Mouse (Mus musculus): ENCODE data around the gene Adgrl3. TPM values are rescaled to one million over a fixed set of nuclear protein-coding genes. Genes with fewer than 3 reads are reported as not detected.

Adgrl3 gene
- polyA plus RNA-seq, 1 experiment: 0.36 TPM

DNA sequence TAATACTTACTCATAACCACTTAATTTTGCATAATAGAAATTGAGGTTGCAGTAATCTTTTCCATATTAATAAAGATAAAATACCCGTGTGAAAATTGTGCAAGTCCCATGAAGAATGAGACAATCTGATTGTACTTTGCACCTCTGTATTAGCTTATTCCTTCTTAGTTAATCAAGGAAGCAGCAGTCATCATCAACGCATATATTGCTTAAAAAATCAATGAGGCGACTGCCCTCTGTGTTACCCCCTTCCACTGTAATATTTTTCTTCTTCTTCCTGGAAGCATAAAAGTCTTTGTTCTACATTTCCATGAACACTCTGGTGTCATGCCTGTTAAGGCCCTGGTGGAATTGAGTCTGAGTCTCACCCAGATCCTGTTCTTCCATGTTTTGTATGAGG, 416.4 kb downstream of the Adgrl3 start:
- H3K27ac ChIP-seq (ENCODE audit: insufficient read depth, low read length): no peak overlapping the region
- H3K9me3 ChIP-seq (replicated peaks; ENCODE audit: control insufficient read depth, insufficient read depth, low read length, poor library complexity, severe bottlenecking): no peaks in the 10 kb centered on the region
- no peak overlapping the region for H3K9ac ChIP-seq (ENCODE audit: low read depth, poor library complexity, severe bottlenecking)
- TF ChIP-seq EP300 (IDR thresholded peaks at IDR 0.05; ENCODE audit: insufficient read depth, low read depth, low read length) (no peak), POLR2A (IDR thresholded peaks at IDR 0.05; ENCODE audit: insufficient read depth, low read length) (no peak), CTCF (IDR thresholded peaks at IDR 0.05; ENCODE audit: low read depth, low read length) (no peak)
- H3K36me3 ChIP-seq (ENCODE audit: control insufficient read depth, insufficient read depth, low read length, poor library complexity, severe bottlenecking): no peaks in the 10 kb centered on the region
- H3K27me3 ChIP-seq (ENCODE audit: control insufficient read depth, insufficient read depth, low read length, poor library complexity, severe bottlenecking): no peaks in the 10 kb centered on the region
- no peak overlapping the region for H3K4me3 ChIP-seq (ENCODE audit: low read depth, low read length)
- H3K4me1 ChIP-seq (ENCODE audit: control insufficient read depth, insufficient read depth, low read length): no peaks in the 10 kb centered on the region

DNA sequence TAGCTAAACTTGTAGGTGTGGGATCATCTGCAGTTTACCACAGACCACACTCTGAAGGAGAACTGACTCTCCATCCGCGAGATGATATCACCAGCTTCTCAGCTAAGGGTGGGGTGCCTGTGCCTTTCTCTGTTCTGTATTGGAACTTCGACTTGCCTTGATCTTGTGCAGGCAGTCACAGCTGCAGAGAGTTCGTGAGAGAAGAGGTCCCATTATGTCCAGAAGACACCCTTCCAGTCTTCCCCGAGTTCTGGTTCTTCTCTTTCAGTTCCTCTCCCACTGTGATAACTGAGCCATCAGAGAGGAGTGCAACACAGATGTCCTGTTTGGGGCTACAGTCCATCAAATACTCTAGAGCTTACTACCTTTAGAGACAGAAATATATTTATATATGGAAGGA, 422.2 kb downstream of the Adgrl3 start:
- Histone ChIP-seq H3K36me3 (ENCODE audit: control insufficient read depth, insufficient read depth, low read length, poor library complexity, severe bottlenecking) (no peaks in the 10 kb centered on the region), H3K4me1 (ENCODE audit: control insufficient read depth, insufficient read depth, low read length) (no peaks in the 10 kb centered on the region), H3K9me3 (replicated peaks; ENCODE audit: control insufficient read depth, insufficient read depth, low read length, poor library complexity, severe bottlenecking) (no peaks in the 10 kb centered on the region), H3K27me3 (ENCODE audit: control insufficient read depth, insufficient read depth, low read length, poor library complexity, severe bottlenecking) (no peaks in the 10 kb centered on the region), H3K27ac (ENCODE audit: insufficient read depth, low read length) (no peak overlapping the region), H3K4me3 (ENCODE audit: low read depth, low read length) (no peak overlapping the region), H3K9ac (ENCODE audit: low read depth, poor library complexity, severe bottlenecking) (no peak overlapping the region)
- TF ChIP-seq CTCF (IDR thresholded peaks at IDR 0.05; ENCODE audit: low read depth, low read length) (no peak), POLR2A (IDR thresholded peaks at IDR 0.05; ENCODE audit: insufficient read depth, low read length) (no peak), EP300 (IDR thresholded peaks at IDR 0.05; ENCODE audit: insufficient read depth, low read depth, low read length) (no peak)

DNA sequence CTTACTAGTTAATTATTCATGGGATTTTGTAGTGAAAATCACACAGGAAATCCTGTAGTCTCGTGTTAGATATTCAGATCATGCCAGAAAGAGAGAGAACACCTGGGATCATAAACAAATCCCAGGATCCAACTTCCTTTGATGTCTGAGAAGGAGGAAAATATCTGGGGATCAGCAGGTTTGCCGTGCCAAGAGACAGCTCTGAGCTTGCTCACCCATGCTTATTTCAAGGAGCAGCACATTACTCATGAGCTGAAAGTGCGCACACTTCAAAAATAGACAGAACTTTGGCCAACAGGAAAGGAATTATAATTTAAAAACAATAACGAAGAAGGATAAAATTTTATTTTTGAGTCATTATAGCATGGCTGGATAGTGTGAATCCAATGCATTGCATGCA, 446.0 kb downstream of the Adgrl3 start:
- no peaks in the 10 kb centered on the region for H3K27me3 ChIP-seq (ENCODE audit: control insufficient read depth, insufficient read depth, low read length, poor library complexity, severe bottlenecking)
- no peaks in the 10 kb centered on the region for H3K4me1 ChIP-seq (ENCODE audit: control insufficient read depth, insufficient read depth, low read length)
- H3K9ac ChIP-seq (ENCODE audit: low read depth, poor library complexity, severe bottlenecking): no peak overlapping the region
- H3K36me3 ChIP-seq (ENCODE audit: control insufficient read depth, insufficient read depth, low read length, poor library complexity, severe bottlenecking): no peaks in the 10 kb centered on the region
- H3K4me3 ChIP-seq (ENCODE audit: low read depth, low read length): no peak overlapping the region
- H3K27ac ChIP-seq (ENCODE audit: insufficient read depth, low read length): no peak overlapping the region
- TF ChIP-seq EP300 (IDR thresholded peaks at IDR 0.05; ENCODE audit: insufficient read depth, low read depth, low read length) (no peak), POLR2A (IDR thresholded peaks at IDR 0.05; ENCODE audit: insufficient read depth, low read length) (no peak), CTCF (IDR thresholded peaks at IDR 0.05; ENCODE audit: low read depth, low read length) (no peak)
- no peaks in the 10 kb centered on the region for H3K9me3 ChIP-seq (replicated peaks; ENCODE audit: control insufficient read depth, insufficient read depth, low read length, poor library complexity, severe bottlenecking)

DNA sequence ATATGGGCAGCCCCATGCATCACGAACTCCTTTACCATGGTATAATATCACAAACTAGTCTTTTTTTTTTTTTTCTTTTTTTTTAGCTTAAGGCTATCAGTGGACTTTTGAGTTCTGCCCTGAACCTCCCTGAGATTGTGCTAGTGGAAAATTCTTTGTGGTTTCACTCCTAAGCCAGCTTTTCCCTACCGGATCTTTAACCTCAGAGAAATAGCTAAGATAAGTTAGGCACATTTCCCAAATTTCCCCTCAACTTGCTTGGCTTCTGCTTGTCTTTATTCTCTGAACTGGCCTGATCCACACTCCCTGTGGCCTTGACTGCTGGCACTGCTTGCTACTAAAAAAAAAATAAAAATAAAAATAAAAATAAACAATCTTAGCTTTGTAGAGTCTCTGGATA, 454.7 kb downstream of the Adgrl3 start:
- no peak for TF ChIP-seq POLR2A (IDR thresholded peaks at IDR 0.05; ENCODE audit: insufficient read depth, low read length)
- TF ChIP-seq EP300 (IDR thresholded peaks at IDR 0.05; ENCODE audit: insufficient read depth, low read depth, low read length): no peak
- TF ChIP-seq CTCF (IDR thresholded peaks at IDR 0.05; ENCODE audit: low read depth, low read length): no peak

DNA sequence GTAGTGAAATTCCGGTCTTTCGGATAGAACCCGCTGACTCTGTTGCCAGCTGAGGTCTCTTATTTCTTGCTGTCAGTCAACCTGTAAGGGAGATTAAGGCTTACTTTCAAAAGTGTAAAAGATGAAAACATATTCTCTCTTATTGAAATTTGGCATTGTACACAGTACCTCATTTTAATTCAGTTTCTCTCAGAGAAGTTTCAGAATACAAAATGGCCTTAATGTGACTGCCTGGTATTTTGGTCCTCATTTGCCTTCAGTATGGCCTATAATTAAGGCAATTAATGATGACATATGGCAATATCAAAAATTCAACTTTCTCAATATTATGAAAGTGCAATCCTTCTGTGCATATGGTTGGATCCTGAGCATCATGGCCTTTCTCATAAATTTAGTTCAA, 455.5 kb downstream of the Adgrl3 start:
- no peak overlapping the region for H3K4me3 ChIP-seq (ENCODE audit: low read depth, low read length)
- no peaks in the 10 kb centered on the region for H3K4me1 ChIP-seq (ENCODE audit: control insufficient read depth, insufficient read depth, low read length)
- no peaks in the 10 kb centered on the region for H3K27me3 ChIP-seq (ENCODE audit: control insufficient read depth, insufficient read depth, low read length, poor library complexity, severe bottlenecking)
- H3K27ac ChIP-seq (ENCODE audit: insufficient read depth, low read length): no peak overlapping the region
- TF ChIP-seq CTCF (IDR thresholded peaks at IDR 0.05; ENCODE audit: low read depth, low read length) (no peak), POLR2A (IDR thresholded peaks at IDR 0.05; ENCODE audit: insufficient read depth, low read length) (no peak), EP300 (IDR thresholded peaks at IDR 0.05; ENCODE audit: insufficient read depth, low read depth, low read length) (no peak)
- H3K9ac ChIP-seq (ENCODE audit: low read depth, poor library complexity, severe bottlenecking): no peak overlapping the region
- H3K36me3 ChIP-seq (ENCODE audit: control insufficient read depth, insufficient read depth, low read length, poor library complexity, severe bottlenecking): no peaks in the 10 kb centered on the region
- no peaks in the 10 kb centered on the region for H3K9me3 ChIP-seq (replicated peaks; ENCODE audit: control insufficient read depth, insufficient read depth, low read length, poor library complexity, severe bottlenecking)

More for the DNA sequence above, 454.7 kb downstream of the Adgrl3 start:
- Histone ChIP-seq H3K4me1 (ENCODE audit: control insufficient read depth, insufficient read depth, low read length) (no peaks in the 10 kb centered on the region), H3K9me3 (replicated peaks; ENCODE audit: control insufficient read depth, insufficient read depth, low read length, poor library complexity, severe bottlenecking) (no peaks in the 10 kb centered on the region), H3K9ac (ENCODE audit: low read depth, poor library complexity, severe bottlenecking) (no peak overlapping the region), H3K36me3 (ENCODE audit: control insufficient read depth, insufficient read depth, low read length, poor library complexity, severe bottlenecking) (no peaks in the 10 kb centered on the region), H3K27me3 (ENCODE audit: control insufficient read depth, insufficient read depth, low read length, poor library complexity, severe bottlenecking) (no peaks in the 10 kb centered on the region), H3K27ac (ENCODE audit: insufficient read depth, low read length) (no peak overlapping the region), H3K4me3 (ENCODE audit: low read depth, low read length) (no peak overlapping the region)

DNA sequence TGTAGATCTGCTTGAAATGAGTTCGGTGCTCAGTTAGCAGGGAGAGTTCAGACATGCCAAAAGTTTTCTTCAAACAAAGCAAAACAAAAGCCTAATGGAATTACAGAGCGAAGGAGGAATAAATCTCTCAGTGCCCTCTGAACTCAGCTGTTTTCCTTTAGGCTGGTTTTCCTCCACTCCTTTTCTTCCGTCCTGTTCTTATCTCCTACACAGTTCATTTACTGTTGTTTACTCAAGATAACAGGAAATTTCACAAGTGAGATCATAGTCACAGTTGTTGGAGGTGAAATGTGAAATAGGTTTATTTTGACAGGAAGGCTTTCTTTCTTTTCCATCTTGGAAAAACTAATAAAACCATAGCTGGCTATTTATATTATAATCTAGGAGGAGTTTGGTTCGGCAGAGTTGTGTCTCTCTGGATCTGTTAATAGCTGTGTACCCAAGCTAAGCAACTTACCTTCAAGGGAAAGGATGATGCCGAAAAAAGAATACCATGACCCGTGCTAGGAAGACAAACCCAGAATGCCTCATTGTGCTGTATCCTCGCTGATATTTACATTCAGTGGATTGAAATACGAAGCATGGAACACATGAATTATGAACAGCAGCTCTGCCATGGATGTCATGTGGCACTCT, 456.2 kb downstream of the Adgrl3 start:
- H3K27ac ChIP-seq (ENCODE audit: insufficient read depth, low read length): no peak overlapping the region
- TF ChIP-seq POLR2A (IDR thresholded peaks at IDR 0.05; ENCODE audit: insufficient read depth, low read length): no peak
- TF ChIP-seq CTCF (IDR thresholded peaks at IDR 0.05; ENCODE audit: low read depth, low read length): no peak
- TF ChIP-seq EP300 (IDR thresholded peaks at IDR 0.05; ENCODE audit: insufficient read depth, low read depth, low read length): no peak
- no peaks in the 10 kb centered on the region for H3K4me1 ChIP-seq (ENCODE audit: control insufficient read depth, insufficient read depth, low read length)
- no peak overlapping the region for H3K9ac ChIP-seq (ENCODE audit: low read depth, poor library complexity, severe bottlenecking)
- H3K36me3 ChIP-seq (ENCODE audit: control insufficient read depth, insufficient read depth, low read length, poor library complexity, severe bottlenecking): no peaks in the 10 kb centered on the region
- H3K9me3 ChIP-seq (replicated peaks; ENCODE audit: control insufficient read depth, insufficient read depth, low read length, poor library complexity, severe bottlenecking): no peaks in the 10 kb centered on the region
- no peaks in the 10 kb centered on the region for H3K27me3 ChIP-seq (ENCODE audit: control insufficient read depth, insufficient read depth, low read length, poor library complexity, severe bottlenecking)
- no peak overlapping the region for H3K4me3 ChIP-seq (ENCODE audit: low read depth, low read length)
